Mouse (Mus musculus) heart, embryonic 12.5 days (tissue): Measurements from ENCODE around the gene Trmt13. TPM values are rescaled to one million over a fixed set of nuclear protein-coding genes. Genes with fewer than 3 reads are reported as not detected.

ENCODE experiments used
- ATAC-seq: fragments of 200-750 bp; cut with Nextera tagmentation; 2 replicates; pipeline ENCODE4 v1.8.0; 2017; ENCODE audit warnings: moderate TSS enrichment, moderate library complexity; ENCODE audit not compliant: insufficient number of reproducible peaks, low FRiP score
- H3K27ac ChIP-seq: fragments of 300-500 bp; sonication (generic); 2 replicates; pipeline ENCODE4 v1.5.1; 2016; ENCODE audit warnings: mild to moderate bottlenecking, moderate library complexity; ENCODE audit not compliant: poor library complexity, severe bottlenecking
- H3K27me3 ChIP-seq: fragments of 300-500 bp; sonication (generic); replicated peaks from 2 replicates; pipeline ENCODE4 v1.6.1; 2016; ENCODE audit warnings: mild to moderate bottlenecking, moderate library complexity
- H3K36me3 ChIP-seq: fragments of 300-500 bp; sonication (generic); 2 replicates; pipeline ENCODE4 v1.6.1; 2016; ENCODE audit warnings: mild to moderate bottlenecking, moderate library complexity
- H3K4me1 ChIP-seq: fragments of 300-500 bp; sonication (generic); replicated peaks from 2 replicates; pipeline ENCODE4 v1.6.1; 2016; ENCODE audit warnings: mild to moderate bottlenecking
- H3K4me2 ChIP-seq: fragments of 300-500 bp; sonication (generic); 2 replicates; pipeline ENCODE4 v1.6.1; 2016; ENCODE audit warnings: mild to moderate bottlenecking, moderate library complexity
- H3K4me3 ChIP-seq: fragments of 300-500 bp; sonication (generic); 2 replicates; pipeline ENCODE4 v1.5.1; 2016; ENCODE audit warnings: mild to moderate bottlenecking
- H3K9ac ChIP-seq: fragments of 300-500 bp; sonication (generic); 2 replicates; pipeline ENCODE4 v1.6.1; 2016; ENCODE audit warnings: mild to moderate bottlenecking, moderate library complexity
- H3K9me3 ChIP-seq: fragments of 300-500 bp; sonication (generic); replicated peaks from 2 replicates; pipeline ENCODE4 v1.6.1; 2016; ENCODE audit warnings: mild to moderate bottlenecking, moderate library complexity
- whole genome bisulfite sequencing: fragments of 180-500 bp; shearing (Covaris S2); methylation state at CpG from one replicate; pipeline ENCODE4 v1.1.7; 2016; 5-methylcytosine and 5-hydroxymethylcytosine counted together
- polyA plus RNA-seq: library from polyadenylated mRNA; unstranded; fragments of >200 nt; fragmentation: Nextera tagmentation; extraction: Ambion mirVana; gene quantifications from 2 replicates; pipeline ENCODE4 v1.2.1, GENCODE M21; 2016

Trmt13 gene
- polyA plus RNA-seq, 1 experiment from 2014 or later: 21.8 TPM

GRCm38 (mm10) chr3:116542532-116542931, 71.9 kb downstream of the Trmt13 start:
- Histone ChIP-seq H3K4me2 (no peak overlapping the region), H3K4me3 (no peak overlapping the region), H3K27me3 (peaks cover 13% of the 10 kb centered on the region), H3K9ac (no peak overlapping the region), H3K36me3 (peaks cover 70% of the 10 kb centered on the region), H3K4me1 (peaks cover 9% of the 10 kb centered on the region), H3K9me3 (no peaks in the 10 kb centered on the region), H3K27ac (no peak overlapping the region)
- ATAC-seq: no peak
- WGBS: 56% methylated on average over 3 of the region's 3 CpGs

DNA sequence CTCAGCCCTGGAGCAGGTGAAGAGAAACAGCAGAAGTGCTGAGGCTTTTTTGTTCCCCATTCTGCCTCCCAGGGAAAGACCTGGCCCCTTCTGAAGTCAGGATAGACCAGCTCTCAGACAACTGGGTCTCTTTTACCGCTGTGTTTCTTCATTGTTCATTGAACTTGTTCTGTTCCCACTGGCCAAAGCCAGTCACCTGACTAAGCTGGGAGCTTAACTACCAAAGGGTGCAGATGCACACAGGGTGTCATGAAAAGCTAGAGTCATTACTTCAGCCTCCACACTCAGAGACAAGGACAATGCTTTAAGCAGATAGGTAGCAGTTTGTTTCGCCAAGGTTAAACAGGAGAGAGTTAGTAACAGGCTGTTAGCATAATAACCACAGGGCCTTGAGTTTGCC, 72.3 kb downstream of the Trmt13 start:
- peaks cover 66% of the 10 kb centered on the region for H3K36me3 ChIP-seq
- 74% methylated on average over 2 of the region's 2 CpGs for WGBS
- no peak overlapping the region for H3K4me3 ChIP-seq
- H3K4me1 ChIP-seq: peaks cover 13% of the 10 kb centered on the region
- no peaks in the 10 kb centered on the region for H3K9me3 ChIP-seq
- no peak overlapping the region for H3K27ac ChIP-seq
- no peak overlapping the region for H3K9ac ChIP-seq
- H3K4me2 ChIP-seq: no peak overlapping the region
- H3K27me3 ChIP-seq: peaks cover 13% of the 10 kb centered on the region
- no peak for ATAC-seq

- no peaks in the 10 kb centered on the region for H3K9me3 ChIP-seq
- H3K4me1 ChIP-seq: peaks cover 27% of the 10 kb centered on the region
- H3K9ac ChIP-seq: peak overlapping the region; percentile 46; the same call in 1 of the 2 replicates
- peak overlapping the region; percentile 86 for H3K27ac ChIP-seq
- whole genome bisulfite sequencing: 49% methylated on average over 6 of the region's 6 CpGs
- 0 out of 2 replicates have a peak overlapping the region, but pooled peaks have one; percentile 10 for H3K4me3 ChIP-seq
- H3K4me2 ChIP-seq: peak overlapping the region; percentile 56
- ATAC-seq: no peak
- peaks cover 61% of the 10 kb centered on the region for H3K36me3 ChIP-seq
- H3K27me3 ChIP-seq: peaks cover 16% of the 10 kb centered on the region
Observed at GRCm38 (mm10) chr3:116537200-116537573, 77.2 kb downstream of the Trmt13 start.

DNA sequence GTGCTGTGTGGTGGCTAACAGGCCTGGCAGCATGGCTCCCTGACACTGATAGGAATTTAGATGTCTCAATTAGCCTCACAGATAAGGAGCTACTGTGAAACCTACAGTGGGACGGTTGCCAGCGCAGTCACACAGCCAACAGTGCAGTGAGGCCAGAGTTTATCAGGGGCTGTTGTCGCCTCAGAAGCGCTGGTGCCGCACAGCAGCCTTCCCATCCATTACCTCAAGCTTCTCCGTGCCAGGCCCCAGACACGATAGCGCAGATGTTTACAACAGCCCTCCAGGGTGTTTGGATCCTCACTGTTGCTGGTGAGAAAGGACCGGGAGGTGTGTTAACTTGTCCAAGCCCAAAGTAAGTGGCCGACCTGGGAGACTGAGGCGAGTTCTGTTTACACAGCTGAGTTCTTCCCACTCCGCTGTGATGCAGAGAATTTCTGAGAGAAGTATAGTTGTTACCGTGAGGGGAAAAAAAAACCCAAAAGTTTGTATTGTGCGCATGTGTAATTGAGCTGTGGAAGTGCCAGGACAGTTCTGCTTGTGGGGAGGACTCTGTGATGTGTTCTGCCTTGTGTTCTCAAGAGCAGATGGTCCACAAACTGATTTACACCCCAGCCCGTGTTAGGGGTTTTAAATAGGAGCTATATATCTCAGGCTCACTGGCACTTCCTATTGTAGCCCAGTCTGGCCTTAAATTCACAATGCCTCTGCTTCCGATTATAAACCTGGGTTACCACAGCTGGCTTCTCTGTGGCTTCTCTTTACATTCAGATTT, 77.8 kb downstream of the Trmt13 start:
- peaks cover 23% of the 10 kb centered on the region for H3K4me1 ChIP-seq
- peak overlapping the region; percentile 56 for H3K4me2 ChIP-seq
- ATAC-seq: peak; percentile 88
- peak overlapping the region; percentile 86 for H3K27ac ChIP-seq
- peak overlapping the region; percentile 10 for H3K4me3 ChIP-seq
- peaks cover 16% of the 10 kb centered on the region for H3K27me3 ChIP-seq
- no peaks in the 10 kb centered on the region for H3K9me3 ChIP-seq
- peaks cover 56% of the 10 kb centered on the region for H3K36me3 ChIP-seq
- H3K9ac ChIP-seq: no peak overlapping the region
- WGBS: 17% methylated on average over 16 of the region's 16 CpGs

Other genes starting within 250 kb of the Trmt13 start
- 6.3 and 7.8 TPM in 2 replicates for gene Cdc14a, start 190.6 kb downstream of the Trmt13 start, polyA plus RNA-seq
- 59.9 and 62.4 TPM in 2 replicates for gene Rtca, start 106.4 kb downstream of the Trmt13 start, polyA plus RNA-seq
- 23.2 and 26.6 TPM in 2 replicates for gene Dbt, start 101.5 kb downstream of the Trmt13 start, polyA plus RNA-seq
- gene Lrrc39, start 51.6 kb downstream of the Trmt13 start, polyA plus RNA-seq: 32.8 and 35.7 TPM in 2 replicates
- gene Sass6, start 19.6 kb downstream of the Trmt13 start, polyA plus RNA-seq: 19.9 and 21.0 TPM in 2 replicates
- 64.8 and 65.5 TPM in 2 replicates for gene Mfsd14a, start 48.1 kb upstream of the Trmt13 start, polyA plus RNA-seq
- gene Gm43191, start 66.7 kb upstream of the Trmt13 start, polyA plus RNA-seq: not detected in 2 replicates
- 14.8 and 16.0 TPM in 2 replicates for gene Slc35a3, start 98.2 kb upstream of the Trmt13 start, polyA plus RNA-seq
- 50.3 and 52.7 TPM in 2 replicates for gene Agl, start 193.6 kb upstream of the Trmt13 start, polyA plus RNA-seq
- 22.5 and 24.0 TPM in 2 replicates for gene Frrs1, start 244.9 kb upstream of the Trmt13 start, polyA plus RNA-seq